Mouse (Mus musculus): Measurements from ENCODE around the gene Ccr4. TPM values are rescaled to one million over a fixed set of nuclear protein-coding genes. Genes with fewer than 3 reads are reported as not detected.

Gene Ccr4
- polyA plus RNA-seq, 1 experiment from 2014 or later, result 5.7 TPM

- H3K4me3 ChIP-seq, result no peak overlapping the region
- no peaks in the 10 kb centered on the region for H3K36me3 ChIP-seq
- H3K9me3 ChIP-seq, result no peaks in the 10 kb centered on the region
- H3K4me1 ChIP-seq, result peaks cover 15% of the 10 kb centered on the region; the same call in 1 of the 2 replicates
- H3K9ac ChIP-seq, result no peak overlapping the region
- WGBS, result 39% methylated on average over 2 of the region's 2 CpGs
- H3K27ac ChIP-seq, result no peak overlapping the region
- no peaks in the 10 kb centered on the region for H3K27me3 ChIP-seq
- no peak for ATAC-seq (ENCODE audit: insufficient number of reproducible peaks, low FRiP score, low TSS enrichment, low read depth)
- no peak overlapping the region for H3K4me2 ChIP-seq
Measured at GRCm38 (mm10) chr9:114536628-114537027, 31.9 kb upstream of the Ccr4 start.

DNA sequence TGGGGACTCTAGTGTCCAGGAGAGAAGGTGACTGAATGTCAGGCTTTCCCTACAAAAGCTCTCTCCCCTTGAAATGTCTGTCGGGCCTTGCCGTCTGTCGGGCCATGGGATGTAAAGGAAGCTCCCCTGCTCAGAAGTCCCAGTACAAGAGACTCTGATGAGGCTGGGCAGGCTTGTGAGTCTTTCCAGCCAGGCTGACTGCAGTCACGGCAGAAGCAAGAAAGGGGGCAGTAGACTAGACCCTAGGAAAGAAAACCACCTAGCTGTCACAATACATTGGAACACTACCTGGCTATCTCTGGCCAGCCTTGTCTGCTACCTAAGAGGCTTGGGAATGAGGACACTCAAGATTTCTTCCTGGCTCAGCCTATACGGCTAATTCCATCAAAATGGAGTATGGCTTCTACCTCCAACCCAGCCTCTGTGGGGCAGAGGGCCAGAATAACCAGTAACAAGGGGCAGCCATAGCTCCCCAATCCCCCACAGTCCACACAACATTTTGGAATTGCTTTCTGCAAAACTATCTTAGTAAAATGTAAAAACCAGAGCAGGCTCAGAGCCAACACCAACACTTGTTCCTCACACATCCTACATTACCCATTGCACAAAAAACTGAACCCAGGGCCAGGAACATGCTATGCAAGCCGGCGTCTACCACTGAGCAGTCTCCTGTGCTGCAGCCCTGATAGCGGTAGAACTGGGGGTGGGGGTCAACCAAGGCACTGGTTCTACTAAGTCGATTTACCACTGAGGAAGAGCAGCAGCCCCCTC lies 30.2 kb upstream of the Ccr4 start:
- H3K4me2 ChIP-seq, result no peak overlapping the region
- H3K4me1 ChIP-seq, result peaks cover 16% of the 10 kb centered on the region
- H3K27me3 ChIP-seq, result no peaks in the 10 kb centered on the region
- H3K9ac ChIP-seq, result no peak overlapping the region
- H3K9me3 ChIP-seq, result no peaks in the 10 kb centered on the region
- H3K4me3 ChIP-seq, result no peak overlapping the region
- 78% methylated on average over 9 of the region's 9 CpGs for whole genome bisulfite sequencing
- no peak overlapping the region for H3K27ac ChIP-seq
- ATAC-seq (ENCODE audit: insufficient number of reproducible peaks, low FRiP score, low TSS enrichment, low read depth), result no peak
- no peaks in the 10 kb centered on the region for H3K36me3 ChIP-seq

DNA sequence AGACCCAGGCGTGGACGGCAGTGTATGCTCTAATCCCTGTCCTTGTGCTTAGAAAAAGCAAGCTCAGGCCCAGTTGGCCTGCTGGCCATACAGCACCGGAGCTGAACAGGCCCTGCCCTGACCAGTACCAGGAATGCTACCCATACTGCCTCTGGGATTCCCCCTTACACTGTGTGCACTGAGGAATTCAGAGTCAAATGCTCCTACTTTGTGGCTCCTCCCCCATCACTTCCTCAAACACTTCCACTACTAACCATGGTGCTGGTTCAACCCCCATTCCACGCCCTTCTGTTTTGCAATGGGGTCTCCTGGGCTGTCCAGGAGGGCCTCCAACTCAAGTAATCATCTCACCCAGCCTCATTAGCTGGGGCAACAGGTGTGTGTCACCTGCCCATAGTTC lies 29.1 kb upstream of the Ccr4 start:
- peaks cover 17% of the 10 kb centered on the region for H3K4me1 ChIP-seq
- no peak overlapping the region for H3K4me3 ChIP-seq
- H3K9me3 ChIP-seq, result no peaks in the 10 kb centered on the region
- no peaks in the 10 kb centered on the region for H3K36me3 ChIP-seq
- no peak overlapping the region for H3K4me2 ChIP-seq
- no peak overlapping the region for H3K27ac ChIP-seq
- H3K9ac ChIP-seq, result no peak overlapping the region
- no peaks in the 10 kb centered on the region for H3K27me3 ChIP-seq
- ATAC-seq (ENCODE audit: insufficient number of reproducible peaks, low FRiP score, low TSS enrichment, low read depth), result peak; percentile 33; the same call in 1 of the 2 replicates
- 76% methylated on average over 4 of the region's 4 CpGs for WGBS

DNA sequence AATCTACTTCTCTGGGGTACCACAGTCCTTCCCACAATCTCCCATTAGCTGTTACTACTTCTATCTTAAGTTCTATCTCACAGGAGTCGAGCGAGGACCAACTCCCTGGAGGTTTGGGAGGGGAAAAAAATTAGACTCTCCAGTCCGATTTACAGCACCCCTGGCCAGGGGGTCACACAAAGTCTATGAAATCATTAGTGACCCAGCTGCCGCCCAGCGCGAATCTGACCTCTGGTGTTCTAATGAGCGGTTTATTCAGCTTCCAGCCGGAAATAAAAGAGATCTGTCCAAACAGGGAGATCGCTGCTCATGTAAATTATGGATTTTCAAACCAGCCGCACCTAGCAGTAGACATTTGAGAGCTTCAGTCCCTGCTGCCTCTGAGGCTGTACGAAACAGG lies 26.6 kb upstream of the Ccr4 start:
- ATAC-seq (ENCODE audit: insufficient number of reproducible peaks, low FRiP score, low TSS enrichment, low read depth), result no peak
- Histone ChIP-seq H3K9ac (no peak overlapping the region), H3K4me2 (no peak overlapping the region), H3K4me1 (peaks cover 22% of the 10 kb centered on the region), H3K4me3 (no peak overlapping the region), H3K36me3 (no peaks in the 10 kb centered on the region), H3K27me3 (no peaks in the 10 kb centered on the region), H3K27ac (no peak overlapping the region), H3K9me3 (no peaks in the 10 kb centered on the region)
- WGBS, result 23% methylated on average over 11 of the region's 11 CpGs

- Histone ChIP-seq H3K4me1 (peaks cover 28% of the 10 kb centered on the region), H3K27ac (no peak overlapping the region), H3K36me3 (no peaks in the 10 kb centered on the region), H3K4me3 (no peak overlapping the region), H3K9ac (no peak overlapping the region), H3K4me2 (no peak overlapping the region), H3K27me3 (no peaks in the 10 kb centered on the region), H3K9me3 (no peaks in the 10 kb centered on the region)
- 27% methylated on average over 9 of the region's 9 CpGs for WGBS
- ATAC-seq (ENCODE audit: insufficient number of reproducible peaks, low FRiP score, low TSS enrichment, low read depth), result no peak
Measured at GRCm38 (mm10) chr9:114528680-114529048, 23.9 kb upstream of the Ccr4 start.

- Histone ChIP-seq H3K9me3 (no peaks in the 10 kb centered on the region), H3K9ac (no peak overlapping the region), H3K36me3 (no peaks in the 10 kb centered on the region), H3K27me3 (no peaks in the 10 kb centered on the region), H3K27ac (0 out of 2 replicates have a peak overlapping the region, but pooled peaks have one; percentile 38), H3K4me3 (no peak overlapping the region), H3K4me2 (no peak overlapping the region), H3K4me1 (peaks cover 28% of the 10 kb centered on the region)
- 18% methylated on average over 17 of the region's 17 CpGs for WGBS
- ATAC-seq (ENCODE audit: insufficient number of reproducible peaks, low FRiP score, low TSS enrichment, low read depth), result peak; percentile 27; the same call in 1 of the 2 replicates
Measured at GRCm38 (mm10) chr9:114527992-114528679, 23.4 kb upstream of the Ccr4 start.

- Histone ChIP-seq H3K27me3 (no peaks in the 10 kb centered on the region), H3K9me3 (no peaks in the 10 kb centered on the region), H3K27ac (0 out of 2 replicates have a peak overlapping the region, but pooled peaks have one; percentile 1), H3K4me1 (peaks cover 28% of the 10 kb centered on the region), H3K4me3 (peak overlapping the region; percentile 11; the same call in 1 of the 2 replicates), H3K4me2 (peak overlapping the region; percentile 32), H3K36me3 (no peaks in the 10 kb centered on the region), H3K9ac (no peak overlapping the region)
- 9% methylated on average over 16 of the region's 16 CpGs for WGBS
- no peak for ATAC-seq (ENCODE audit: insufficient number of reproducible peaks, low FRiP score, low TSS enrichment, low read depth)
Measured at GRCm38 (mm10) chr9:114527085-114527484, 22.4 kb upstream of the Ccr4 start.

GRCm38 (mm10) chr9:114526581-114526980 lies 21.9 kb upstream of the Ccr4 start:
- 8% methylated on average over 6 of the region's 8 CpGs for WGBS
- Histone ChIP-seq H3K4me3 (no peak overlapping the region), H3K4me1 (peaks cover 28% of the 10 kb centered on the region), H3K4me2 (peak overlapping the region; percentile 32), H3K36me3 (no peaks in the 10 kb centered on the region), H3K9me3 (no peaks in the 10 kb centered on the region), H3K27me3 (no peaks in the 10 kb centered on the region), H3K9ac (no peak overlapping the region), H3K27ac (0 out of 2 replicates have a peak overlapping the region, but pooled peaks have one; percentile 1)
- no peak for ATAC-seq (ENCODE audit: insufficient number of reproducible peaks, low FRiP score, low TSS enrichment, low read depth)

DNA sequence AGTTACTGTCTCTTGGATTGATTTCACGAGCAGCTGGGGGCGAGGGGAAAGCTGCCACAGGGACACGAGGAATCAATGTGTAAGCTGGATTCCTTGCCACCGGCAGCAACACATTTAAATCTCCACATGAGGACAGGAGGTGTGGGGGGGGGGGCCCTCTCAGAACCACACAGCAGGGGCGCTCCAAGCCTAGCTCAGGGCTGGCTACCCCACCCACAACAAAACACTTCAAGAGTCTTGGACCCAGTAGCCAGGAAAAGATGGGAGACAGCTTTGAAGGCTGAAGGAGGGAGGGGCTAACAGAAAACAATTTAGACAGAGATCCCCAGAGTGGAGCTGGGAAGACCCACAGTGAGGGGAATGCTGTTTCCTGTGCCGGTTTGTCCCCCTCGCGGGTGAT lies 21.2 kb upstream of the Ccr4 start:
- H3K27ac ChIP-seq, result no peak overlapping the region
- 13% methylated on average over 8 of the region's 8 CpGs for WGBS

GRCm38 (mm10) chr9:114525073-114525633 lies 20.4 kb upstream of the Ccr4 start:
- Histone ChIP-seq H3K4me3 (no peak overlapping the region), H3K4me2 (no peak overlapping the region), H3K36me3 (no peaks in the 10 kb centered on the region), H3K9ac (no peak overlapping the region), H3K4me1 (peaks cover 24% of the 10 kb centered on the region), H3K9me3 (no peaks in the 10 kb centered on the region), H3K27me3 (no peaks in the 10 kb centered on the region), H3K27ac (no peak overlapping the region)
- 89% methylated on average over 14 of the region's 15 CpGs for WGBS
- ATAC-seq (ENCODE audit: insufficient number of reproducible peaks, low FRiP score, low TSS enrichment, low read depth), result no peak

More for the DNA sequence above, 21.2 kb upstream of the Ccr4 start:
- Histone ChIP-seq H3K27me3 (no peaks in the 10 kb centered on the region), H3K36me3 (no peaks in the 10 kb centered on the region), H3K9me3 (no peaks in the 10 kb centered on the region), H3K4me3 (no peak overlapping the region), H3K4me1 (peaks cover 26% of the 10 kb centered on the region), H3K9ac (no peak overlapping the region), H3K4me2 (no peak overlapping the region)
- ATAC-seq (ENCODE audit: insufficient number of reproducible peaks, low FRiP score, low TSS enrichment, low read depth), result no peak

DNA sequence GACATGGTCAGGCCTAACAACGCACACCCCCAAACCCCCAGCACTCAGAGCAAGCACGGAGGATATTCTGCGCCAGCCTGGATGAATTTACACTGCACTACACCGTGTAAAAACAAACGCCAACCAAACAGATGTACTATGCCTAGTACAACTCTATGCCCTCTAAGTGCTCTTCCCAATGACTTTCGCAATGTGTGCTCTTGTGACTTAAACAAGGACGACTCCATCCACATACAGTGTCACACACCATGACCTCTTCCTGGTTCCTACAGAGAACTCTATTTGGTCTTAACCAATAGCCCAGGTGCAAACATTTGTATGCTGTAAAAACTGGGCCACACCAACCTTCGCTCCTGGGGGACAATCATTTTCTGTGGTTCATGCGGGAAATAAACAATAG lies 17.8 kb upstream of the Ccr4 start:
- H3K9me3 ChIP-seq, result no peaks in the 10 kb centered on the region
- 88% methylated on average over 9 of the region's 9 CpGs for WGBS
- no peak overlapping the region for H3K9ac ChIP-seq
- no peak for ATAC-seq (ENCODE audit: insufficient number of reproducible peaks, low FRiP score, low TSS enrichment, low read depth)
- H3K4me3 ChIP-seq, result no peak overlapping the region
- no peak overlapping the region for H3K27ac ChIP-seq
- peaks cover 17% of the 10 kb centered on the region for H3K4me1 ChIP-seq
- H3K4me2 ChIP-seq, result no peak overlapping the region
- H3K27me3 ChIP-seq, result no peaks in the 10 kb centered on the region
- H3K36me3 ChIP-seq, result no peaks in the 10 kb centered on the region

GRCm38 (mm10) chr9:114522041-114522440 lies 17.3 kb upstream of the Ccr4 start:
- no peaks in the 10 kb centered on the region for H3K36me3 ChIP-seq
- WGBS, result 54% methylated on average over 5 of the region's 5 CpGs

More at GRCm38 (mm10) chr9:114522041-114522440, 17.3 kb upstream of the Ccr4 start:
- H3K4me3 ChIP-seq, result no peak overlapping the region
- no peaks in the 10 kb centered on the region for H3K9me3 ChIP-seq
- H3K4me2 ChIP-seq, result no peak overlapping the region
- no peak overlapping the region for H3K27ac ChIP-seq
- ATAC-seq (ENCODE audit: insufficient number of reproducible peaks, low FRiP score, low TSS enrichment, low read depth), result no peak
- peaks cover 14% of the 10 kb centered on the region for H3K4me1 ChIP-seq
- H3K9ac ChIP-seq, result no peak overlapping the region
- H3K27me3 ChIP-seq, result no peaks in the 10 kb centered on the region
